Mouse (Mus musculus): ENCODE measurements at regions not wholly inside any gene's neighbourhood (a gene's known extent, or its start where the extent isn't known, plus 50 kb on each side); places are given as distances from the start of the nearest gene placed in this dataset.

- no peak overlapping the region for H3K27ac ChIP-seq (replicated peaks; ENCODE audit: low read depth, low read length)
- 82% methylated on average over 1 of the region's 1 CpGs for WGBS
- no peak for DNase-seq (ENCODE audit: low spot score)
- no peak for ATAC-seq (ENCODE audit: low FRiP score, low read depth)
- H3K9me3 ChIP-seq (ENCODE audit: control insufficient read depth, low read length), result no peaks in the 10 kb centered on the region
- H3K27me3 ChIP-seq (ENCODE audit: control insufficient read depth, insufficient read depth, low read length), result no peaks in the 10 kb centered on the region
- no peak overlapping the region for H3K4me3 ChIP-seq (replicated peaks; ENCODE audit: low read length)
- no peaks in the 10 kb centered on the region; the same call in 1 of the 2 replicates for H3K4me1 ChIP-seq (ENCODE audit: control insufficient read depth, insufficient read depth, low read length)
- no peak overlapping the region for H3K9ac ChIP-seq (ENCODE audit: low read depth, low read length, severe bottlenecking)
- H3K4me2 ChIP-seq (replicated peaks; ENCODE audit: low read depth, low read length, severe bottlenecking), result no peak overlapping the region
- H3K36me3 ChIP-seq (ENCODE audit: control insufficient read depth, insufficient read depth, low read length), result no peaks in the 10 kb centered on the region
- no peak for TF ChIP-seq POLR2A (IDR thresholded peaks at IDR 0.05; ENCODE audit: borderline replicate concordance, extremely low read depth, insufficient read depth, insufficient read length)
These were observed 158.2 kb downstream of the Evx1 start for GRCm38 (mm10) chr6:52471384-52471957.

- Histone ChIP-seq H3K9me3 (ENCODE audit: control insufficient read depth, low read length) (no peaks in the 10 kb centered on the region), H3K27ac (replicated peaks; ENCODE audit: low read depth, low read length) (no peak overlapping the region), H3K27me3 (ENCODE audit: control insufficient read depth, insufficient read depth, low read length) (no peaks in the 10 kb centered on the region), H3K4me3 (replicated peaks; ENCODE audit: low read length) (no peak overlapping the region), H3K36me3 (ENCODE audit: control insufficient read depth, insufficient read depth, low read length) (no peaks in the 10 kb centered on the region), H3K4me1 (ENCODE audit: control insufficient read depth, insufficient read depth, low read length) (peaks cover 3% of the 10 kb centered on the region; the same call in 1 of the 2 replicates), H3K9ac (ENCODE audit: low read depth, low read length, severe bottlenecking) (no peak overlapping the region), H3K4me2 (replicated peaks; ENCODE audit: low read depth, low read length, severe bottlenecking) (no peak overlapping the region)
- 81% methylated on average over 4 of the region's 4 CpGs for WGBS
- ATAC-seq (ENCODE audit: low FRiP score, low read depth), result no peak
- TF ChIP-seq POLR2A (IDR thresholded peaks at IDR 0.05; ENCODE audit: borderline replicate concordance, extremely low read depth, insufficient read depth, insufficient read length), result no peak
- DNase-seq (ENCODE audit: low spot score), result no peak
These were observed 158.7 kb downstream of the Evx1 start for GRCm38 (mm10) chr6:52472008-52472407.

- Histone ChIP-seq H3K4me3 (replicated peaks; ENCODE audit: low read length) (no peak overlapping the region), H3K9ac (ENCODE audit: low read depth, low read length, severe bottlenecking) (no peak overlapping the region), H3K36me3 (ENCODE audit: control insufficient read depth, insufficient read depth, low read length) (no peaks in the 10 kb centered on the region), H3K27me3 (ENCODE audit: control insufficient read depth, insufficient read depth, low read length) (no peaks in the 10 kb centered on the region), H3K4me2 (replicated peaks; ENCODE audit: low read depth, low read length, severe bottlenecking) (no peak overlapping the region), H3K4me1 (ENCODE audit: control insufficient read depth, insufficient read depth, low read length) (peaks cover 6% of the 10 kb centered on the region; the same call in 1 of the 2 replicates), H3K9me3 (ENCODE audit: control insufficient read depth, low read length) (no peaks in the 10 kb centered on the region), H3K27ac (replicated peaks; ENCODE audit: low read depth, low read length) (no peak overlapping the region)
- ATAC-seq (ENCODE audit: low FRiP score, low read depth) (no peak), DNase-seq (ENCODE audit: low spot score) (no peak)
- 72% methylated on average over 12 of the region's 12 CpGs for WGBS
- no peak for TF ChIP-seq POLR2A (IDR thresholded peaks at IDR 0.05; ENCODE audit: borderline replicate concordance, extremely low read depth, insufficient read depth, insufficient read length)
These were observed 159.8 kb downstream of the Evx1 start for GRCm38 (mm10) chr6:52473042-52473589.

- Histone ChIP-seq H3K27me3 (ENCODE audit: control insufficient read depth, insufficient read depth, low read length) (no peaks in the 10 kb centered on the region), H3K4me3 (replicated peaks; ENCODE audit: low read length) (no peak overlapping the region), H3K36me3 (ENCODE audit: control insufficient read depth, insufficient read depth, low read length) (no peaks in the 10 kb centered on the region), H3K4me2 (replicated peaks; ENCODE audit: low read depth, low read length, severe bottlenecking) (no peak overlapping the region), H3K9me3 (ENCODE audit: control insufficient read depth, low read length) (no peaks in the 10 kb centered on the region), H3K4me1 (ENCODE audit: control insufficient read depth, insufficient read depth, low read length) (peaks cover 10% of the 10 kb centered on the region; the same call in 1 of the 2 replicates), H3K9ac (ENCODE audit: low read depth, low read length, severe bottlenecking) (no peak overlapping the region), H3K27ac (replicated peaks; ENCODE audit: low read depth, low read length) (no peak overlapping the region)
- WGBS, result 33% methylated on average over 11 of the region's 11 CpGs
- DNase-seq (ENCODE audit: low spot score) (no peak), ATAC-seq (ENCODE audit: low FRiP score, low read depth) (no peak)
- no peak for TF ChIP-seq POLR2A (IDR thresholded peaks at IDR 0.05; ENCODE audit: borderline replicate concordance, extremely low read depth, insufficient read depth, insufficient read length)
These were observed 160.6 kb downstream of the Evx1 start for GRCm38 (mm10) chr6:52473924-52474323.

GRCm38 (mm10) chr6:52475676-52476075, 162.4 kb downstream of the Evx1 start:
- WGBS, result 79% methylated on average over 8 of the region's 8 CpGs
- no peak for DNase-seq (ENCODE audit: low spot score)
- no peak for TF ChIP-seq POLR2A (IDR thresholded peaks at IDR 0.05; ENCODE audit: borderline replicate concordance, extremely low read depth, insufficient read depth, insufficient read length)

More at GRCm38 (mm10) chr6:52475676-52476075, 162.4 kb downstream of the Evx1 start:
- H3K4me2 ChIP-seq (replicated peaks; ENCODE audit: low read depth, low read length, severe bottlenecking), result no peak overlapping the region
- no peak for ATAC-seq (ENCODE audit: low FRiP score, low read depth)
- no peaks in the 10 kb centered on the region for H3K36me3 ChIP-seq (ENCODE audit: control insufficient read depth, insufficient read depth, low read length)
- H3K4me1 ChIP-seq (ENCODE audit: control insufficient read depth, insufficient read depth, low read length), result peaks cover 10% of the 10 kb centered on the region; the same call in 1 of the 2 replicates
- H3K9me3 ChIP-seq (ENCODE audit: control insufficient read depth, low read length), result no peaks in the 10 kb centered on the region
- H3K27me3 ChIP-seq (ENCODE audit: control insufficient read depth, insufficient read depth, low read length), result no peaks in the 10 kb centered on the region
- no peak overlapping the region for H3K9ac ChIP-seq (ENCODE audit: low read depth, low read length, severe bottlenecking)
- no peak overlapping the region for H3K4me3 ChIP-seq (replicated peaks; ENCODE audit: low read length)
- no peak overlapping the region for H3K27ac ChIP-seq (replicated peaks; ENCODE audit: low read depth, low read length)

Data from limb, embryonic 14.5 days (tissue).